Mouse (Mus musculus) kidney, postnatal 0 days (tissue): ENCODE data around the gene Tgfa. TPM values are rescaled to one million over a fixed set of nuclear protein-coding genes. Genes with fewer than 3 reads are reported as not detected.

ENCODE experiments used
- ATAC-seq: fragments of 200-750 bp; cut with Nextera tagmentation; replicated peaks from 2 replicates; pipeline ENCODE4 v1.8.0; 2017; ENCODE audit warnings: low read depth, moderate number of reproducible peaks, moderate TSS enrichment, moderate library complexity; ENCODE audit not compliant: low FRiP score
- DNase-seq: peaks from one replicate; pipeline ENCODE4 v3.0.0-alpha.2; 2016; ENCODE audit warnings: low spot score
- H3K27ac ChIP-seq: fragments of 300-500 bp; sonication (generic); 2 replicates; pipeline ENCODE4 v1.5.1; 2014; ENCODE audit warnings: mild to moderate bottlenecking
- H3K27me3 ChIP-seq: fragments of 300-500 bp; sonication (generic); 2 replicates; pipeline ENCODE4 v1.6.1; 2014; ENCODE audit warnings: low read length, mixed read lengths; ENCODE audit not compliant: insufficient read depth
- H3K36me3 ChIP-seq: fragments of 300-500 bp; sonication (generic); 2 replicates; pipeline ENCODE4 v1.6.1; 2014; ENCODE audit warnings: low read length, mixed read lengths; ENCODE audit not compliant: insufficient read depth
- H3K4me1 ChIP-seq: fragments of 300-500 bp; sonication (generic); replicated peaks from 2 replicates; pipeline ENCODE4 v1.6.1; 2014; ENCODE audit warnings: antibody characterized with exemption, low read length, mixed read lengths; ENCODE audit not compliant: insufficient read depth
- H3K4me2 ChIP-seq: fragments of 300-500 bp; sonication (generic); 2 replicates; pipeline ENCODE4 v1.6.1; 2014; ENCODE audit warnings: mild to moderate bottlenecking, low read length, moderate library complexity, mixed read lengths
- H3K4me3 ChIP-seq: fragments of 300-500 bp; sonication (generic); replicated peaks from 2 replicates; pipeline ENCODE4 v1.5.1; 2014; ENCODE audit warnings: low read depth, low read length
- H3K9ac ChIP-seq: fragments of 300-500 bp; sonication (generic); 2 replicates; pipeline ENCODE4 v1.6.1; 2014; ENCODE audit warnings: low read depth, low read length
- H3K9me3 ChIP-seq: fragments of 300-500 bp; sonication (generic); replicated peaks from 2 replicates; pipeline ENCODE4 v1.6.1; 2016; ENCODE audit warnings: low read length, inconsistent platforms, mixed read lengths
- CTCF ChIP-seq: IDR thresholded peaks from 2 replicates; pipeline ENCODE4 v1.5.1; 2016; ENCODE audit warnings: antibody characterized with exemption, low read depth, mild to moderate bottlenecking, moderate library complexity
- WGBS: fragments of 180-500 bp; shearing (Covaris S2); extraction: QIAGEN DNeasy Blood & Tissue Kit; methylation state at CpG from one replicate; pipeline ENCODE4 v1.1.7; 2014; 5-methylcytosine and 5-hydroxymethylcytosine counted together
- polyA plus RNA-seq: library from polyadenylated mRNA; unstranded; fragments of >200 nt; fragmentation: Nextera tagmentation; extraction: Ambion mirVana; gene quantifications from 2 replicates; pipeline ENCODE4 v1.2.1, GENCODE M21; 2015

Tgfa gene
- polyA plus RNA-seq, 1 experiment from 2014 or later = 6.1 TPM

DNA sequence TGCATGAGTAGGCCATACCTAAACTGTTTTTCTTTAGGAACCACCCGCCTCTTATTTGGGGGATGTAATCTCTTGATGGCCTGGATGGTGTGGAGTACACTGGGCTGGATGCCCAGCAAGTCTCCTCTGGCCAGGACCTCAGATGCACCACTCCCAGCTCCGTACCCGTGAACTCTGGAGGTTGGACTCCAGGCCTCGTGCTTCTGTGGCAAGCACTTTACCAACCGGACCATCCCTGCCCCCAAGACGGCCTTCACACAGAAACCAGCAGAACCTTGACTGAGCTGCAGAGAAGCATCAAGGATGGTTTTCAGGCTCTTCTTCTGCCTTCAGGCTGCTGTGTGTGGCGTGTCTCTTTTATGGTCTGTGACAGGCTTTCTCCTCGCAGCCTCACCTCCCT, 98.3 kb downstream of the Tgfa start:
- 72% methylated on average over 8 of the region's 8 CpGs for WGBS
- no peak for TF ChIP-seq CTCF
- no peaks in the 10 kb centered on the region for H3K36me3 ChIP-seq
- no peaks in the 10 kb centered on the region for H3K9me3 ChIP-seq
- no peak overlapping the region for H3K9ac ChIP-seq
- H3K27me3 ChIP-seq = no peaks in the 10 kb centered on the region
- no peak overlapping the region for H3K4me2 ChIP-seq
- DNase-seq (no peak), ATAC-seq (no peak)
- H3K4me3 ChIP-seq = no peak overlapping the region
- no peaks in the 10 kb centered on the region for H3K4me1 ChIP-seq
- no peak overlapping the region for H3K27ac ChIP-seq

DNA sequence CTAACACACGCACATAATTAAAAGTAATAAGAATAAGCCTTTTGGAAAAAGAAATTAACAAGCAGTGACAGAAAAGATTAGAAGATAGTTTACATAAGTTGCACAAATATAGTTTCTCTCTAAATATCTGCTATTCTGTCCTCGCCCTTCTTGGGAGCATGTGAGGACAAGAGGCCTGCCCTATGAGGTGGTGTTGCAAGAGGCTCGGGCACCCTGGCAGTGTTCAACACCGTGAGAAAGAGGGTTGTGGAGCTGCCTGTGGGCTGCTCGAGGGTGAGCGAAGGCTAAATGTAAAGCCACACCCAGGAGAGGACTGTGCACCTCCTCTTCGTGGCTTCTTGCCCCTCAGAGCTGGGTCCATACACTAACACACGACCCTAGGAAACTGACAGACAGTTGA, 100.4 kb downstream of the Tgfa start:
- no peak overlapping the region for H3K27ac ChIP-seq
- no peaks in the 10 kb centered on the region for H3K4me1 ChIP-seq
- no peak for TF ChIP-seq CTCF
- no peaks in the 10 kb centered on the region for H3K9me3 ChIP-seq
- no peaks in the 10 kb centered on the region for H3K27me3 ChIP-seq
- no peak for ATAC-seq
- H3K4me2 ChIP-seq = no peak overlapping the region
- H3K36me3 ChIP-seq = no peaks in the 10 kb centered on the region
- H3K4me3 ChIP-seq = no peak overlapping the region
- DNase-seq = no peak
- WGBS = 63% methylated on average over 8 of the region's 8 CpGs
- no peak overlapping the region for H3K9ac ChIP-seq

DNA sequence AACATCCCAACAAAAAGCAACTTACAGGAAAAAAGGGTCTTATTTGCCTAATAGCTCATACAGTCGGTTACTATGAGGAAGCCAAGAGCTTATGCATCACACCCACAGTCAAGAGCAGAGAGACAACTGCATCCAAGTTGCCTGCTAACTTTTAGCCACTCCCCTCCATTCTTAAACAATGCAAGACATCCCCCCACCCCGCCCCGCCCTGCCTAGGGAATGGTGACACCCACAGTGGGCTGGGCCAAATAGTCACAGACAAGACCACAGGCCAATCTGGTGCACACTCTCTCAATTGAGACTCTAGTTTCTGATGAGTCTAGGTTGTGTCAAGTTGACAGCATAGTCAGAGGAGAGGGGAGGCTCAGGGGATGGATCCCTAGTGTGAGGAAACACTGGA, 101.1 kb downstream of the Tgfa start:
- no peak for TF ChIP-seq CTCF
- Histone ChIP-seq H3K4me1 (no peaks in the 10 kb centered on the region), H3K4me2 (no peak overlapping the region), H3K36me3 (no peaks in the 10 kb centered on the region), H3K4me3 (no peak overlapping the region), H3K9me3 (no peaks in the 10 kb centered on the region), H3K9ac (no peak overlapping the region), H3K27ac (no peak overlapping the region), H3K27me3 (no peaks in the 10 kb centered on the region)
- ATAC-seq = no peak
- WGBS = 95% methylated on average over 3 of the region's 3 CpGs
- no peak for DNase-seq

DNA sequence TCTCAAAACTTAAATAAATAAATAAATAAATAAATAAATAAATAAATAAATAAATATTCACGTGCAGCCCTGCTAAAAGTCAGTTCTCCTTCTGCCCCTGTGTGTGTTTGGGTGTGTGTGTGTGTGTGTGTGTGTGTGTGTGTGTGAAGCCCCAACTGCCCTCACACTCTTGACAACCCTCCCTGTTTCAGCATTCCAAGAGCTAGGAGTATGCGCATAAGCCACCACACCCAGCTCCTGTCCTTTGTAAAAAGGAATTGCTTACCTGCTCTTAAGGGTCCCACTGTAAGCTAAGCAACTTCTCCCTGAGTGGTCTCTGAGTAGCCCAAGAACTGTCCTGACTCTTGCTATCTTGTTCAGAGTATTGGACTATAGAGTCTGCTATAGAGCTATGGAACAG, 101.9 kb downstream of the Tgfa start:
- Histone ChIP-seq H3K27ac (no peak overlapping the region), H3K4me2 (no peak overlapping the region), H3K9me3 (no peaks in the 10 kb centered on the region), H3K9ac (no peak overlapping the region), H3K4me3 (no peak overlapping the region), H3K36me3 (no peaks in the 10 kb centered on the region), H3K4me1 (no peaks in the 10 kb centered on the region), H3K27me3 (no peaks in the 10 kb centered on the region)
- DNase-seq (no peak), ATAC-seq (no peak)
- 93% methylated on average over 2 of the region's 2 CpGs for WGBS
- no peak for TF ChIP-seq CTCF

DNA sequence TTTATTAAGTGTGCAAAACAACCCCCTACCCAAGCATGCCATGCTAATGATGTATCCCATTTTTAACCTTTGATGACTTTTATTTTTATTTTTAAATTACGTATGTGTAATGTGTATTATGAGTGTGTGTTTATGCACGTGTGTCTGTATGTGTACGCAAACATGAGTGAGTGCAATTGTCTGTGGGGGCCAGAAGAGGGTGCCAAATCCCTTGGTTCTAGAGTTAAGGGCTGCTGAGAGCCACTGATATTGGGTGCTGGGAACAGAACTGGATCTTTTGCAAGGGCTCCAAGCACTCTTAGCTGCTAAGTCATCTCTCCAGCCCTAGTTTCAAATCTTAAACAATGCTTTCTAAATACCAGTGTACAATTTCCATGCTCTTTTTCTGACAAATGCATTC, 103.9 kb downstream of the Tgfa start:
- Histone ChIP-seq H3K9ac (no peak overlapping the region), H3K4me2 (no peak overlapping the region), H3K4me1 (no peaks in the 10 kb centered on the region), H3K9me3 (no peaks in the 10 kb centered on the region), H3K36me3 (no peaks in the 10 kb centered on the region), H3K27me3 (no peaks in the 10 kb centered on the region), H3K4me3 (no peak overlapping the region), H3K27ac (no peak overlapping the region)
- TF ChIP-seq CTCF = peak; percentile 12; the same call in 1 of the 2 replicates
- whole genome bisulfite sequencing = 96% methylated on average over 3 of the region's 3 CpGs
- ATAC-seq = no peak
- no peak for DNase-seq

DNA sequence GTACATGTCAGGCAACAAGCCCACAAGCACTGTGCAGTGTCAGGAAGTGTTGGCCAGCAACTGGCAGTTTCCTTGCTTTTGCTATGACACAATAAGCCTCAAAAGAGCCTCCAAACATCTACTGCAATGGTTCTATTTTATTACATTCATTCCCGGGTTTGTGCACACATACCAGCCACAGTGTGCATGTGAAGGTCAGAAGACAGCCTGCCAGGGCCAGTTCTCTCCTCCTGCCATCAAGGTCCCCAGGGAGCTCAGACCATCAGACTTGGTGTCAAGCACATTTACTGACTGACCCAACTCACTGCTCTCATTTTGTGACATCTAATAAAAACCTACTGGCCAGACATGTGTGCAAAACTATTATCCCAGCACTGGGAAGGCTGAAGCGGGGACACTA, 104.4 kb downstream of the Tgfa start:
- Histone ChIP-seq H3K4me2 (no peak overlapping the region), H3K9ac (no peak overlapping the region), H3K27me3 (no peaks in the 10 kb centered on the region), H3K4me1 (no peaks in the 10 kb centered on the region), H3K27ac (no peak overlapping the region), H3K9me3 (no peaks in the 10 kb centered on the region), H3K4me3 (no peak overlapping the region), H3K36me3 (no peaks in the 10 kb centered on the region)
- 73% methylated on average over 2 of the region's 2 CpGs for WGBS
- no peak for DNase-seq
- no peak for TF ChIP-seq CTCF
- no peak for ATAC-seq

DNA sequence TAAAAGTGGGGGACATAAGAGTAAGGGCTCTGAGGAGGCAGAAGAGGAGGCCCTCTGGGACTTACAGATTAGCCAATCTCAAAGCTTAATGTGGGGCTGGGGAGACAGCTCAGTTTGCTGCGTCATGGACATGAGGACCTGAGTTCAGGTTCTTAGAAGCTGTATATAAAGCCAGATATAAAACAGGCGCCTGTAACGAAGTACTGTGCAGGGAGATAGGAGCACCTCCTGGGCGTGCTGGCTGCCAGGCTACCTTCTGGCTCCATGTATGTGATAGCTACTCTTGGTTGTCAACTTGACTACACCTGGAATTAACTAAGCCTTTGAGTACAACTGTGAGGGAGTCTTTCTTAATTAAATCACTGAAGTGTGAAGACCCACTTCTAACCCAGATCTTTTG, 110.7 kb downstream of the Tgfa start:
- no peaks in the 10 kb centered on the region for H3K36me3 ChIP-seq
- no peak overlapping the region for H3K4me3 ChIP-seq
- H3K4me1 ChIP-seq = no peaks in the 10 kb centered on the region
- TF ChIP-seq CTCF = no peak
- no peak overlapping the region for H3K9ac ChIP-seq
- no peak for ATAC-seq
- H3K9me3 ChIP-seq = no peaks in the 10 kb centered on the region
- no peaks in the 10 kb centered on the region for H3K27me3 ChIP-seq
- DNase-seq = no peak
- no peak overlapping the region for H3K27ac ChIP-seq
- H3K4me2 ChIP-seq = no peak overlapping the region
- WGBS = 80% methylated on average over 4 of the region's 4 CpGs
